Mouse (Mus musculus): ENCODE results near the gene Dst. TPM values are rescaled to one million over a fixed set of nuclear protein-coding genes. Genes with fewer than 3 reads are reported as not detected.

Dst gene
- total and polyA plus RNA-seq, 2 experiments from 2014 or later, result 31.7 to 155 TPM

DNA sequence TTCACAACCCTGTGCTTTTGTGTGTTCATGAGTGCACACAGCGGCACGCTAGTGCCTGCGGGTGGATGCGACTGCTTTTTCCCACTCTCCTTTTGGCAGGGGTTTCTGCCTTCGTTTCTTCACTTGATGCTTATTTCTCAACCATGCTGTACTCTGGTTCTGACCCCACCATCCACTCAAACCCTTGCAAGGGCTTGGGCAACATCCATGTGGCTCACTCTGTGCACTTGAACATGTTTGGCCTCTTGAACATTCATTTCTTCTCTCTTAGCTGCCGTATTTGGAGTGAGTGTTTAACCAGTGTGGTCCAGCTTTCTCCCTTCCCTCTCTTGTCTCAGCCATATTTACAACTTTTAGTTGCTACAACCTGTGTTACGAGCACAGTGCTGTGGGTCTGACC, 236.8 kb downstream of the Dst start:
- H3K9ac ChIP-seq (replicated peaks; ENCODE audit: low read length, poor library complexity, severe bottlenecking), result no peak overlapping the region
- H3K4me1 ChIP-seq (ENCODE audit: insufficient read depth, low read length), result 0 out of 2 replicates have a peak, but pooled peaks cover 2% of the 10 kb centered on the region
- no peak for DNase-seq (ENCODE audit: low spot score)
- WGBS, result 93% methylated on average over 7 of the region's 7 CpGs
- H3K9me3 ChIP-seq (ENCODE audit: low read length), result no peaks in the 10 kb centered on the region
- H3K4me3 ChIP-seq (ENCODE audit: low read depth, low read length), result no peak overlapping the region
- no peaks in the 10 kb centered on the region for H3K36me3 ChIP-seq (ENCODE audit: insufficient read depth, low read length)
- H3K27ac ChIP-seq (ENCODE audit: low read depth, low read length), result no peak overlapping the region
- no peak for ATAC-seq (ENCODE audit: low FRiP score)
- no peak overlapping the region for H3K4me2 ChIP-seq (ENCODE audit: low read depth, low read length, poor library complexity, severe bottlenecking)
- TF ChIP-seq CTCF (IDR thresholded peaks at IDR 0.05), result no peak
- H3K27me3 ChIP-seq (ENCODE audit: insufficient read depth, low read length), result no peaks in the 10 kb centered on the region

DNA sequence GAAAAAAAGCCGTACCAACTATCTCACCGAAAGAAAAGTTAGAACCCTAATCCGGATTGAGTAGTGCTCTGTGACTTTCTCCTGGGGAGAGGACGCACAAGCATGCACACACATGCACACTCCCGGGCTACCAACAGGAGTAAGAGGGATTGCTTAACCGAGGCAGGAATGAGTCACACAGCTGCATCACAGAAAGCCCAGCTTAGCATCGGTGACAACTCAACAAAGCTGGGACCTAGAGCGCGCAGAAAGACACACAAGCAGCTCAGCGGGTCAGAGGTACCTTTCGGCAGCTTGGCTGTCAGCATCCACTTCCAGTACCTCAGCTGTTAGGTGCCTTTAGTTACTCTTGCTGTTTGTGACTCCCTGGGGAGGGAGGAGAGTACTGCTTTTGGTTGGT, 240.0 kb downstream of the Dst start:
- H3K9ac ChIP-seq (replicated peaks; ENCODE audit: low read length, poor library complexity, severe bottlenecking), result no peak overlapping the region
- no peaks in the 10 kb centered on the region for H3K36me3 ChIP-seq (ENCODE audit: insufficient read depth, low read length)
- no peaks in the 10 kb centered on the region for H3K9me3 ChIP-seq (ENCODE audit: low read length)
- TF ChIP-seq CTCF (IDR thresholded peaks at IDR 0.05), result no peak
- H3K27me3 ChIP-seq (ENCODE audit: insufficient read depth, low read length), result no peaks in the 10 kb centered on the region
- no peak overlapping the region for H3K4me3 ChIP-seq (ENCODE audit: low read depth, low read length)
- H3K27ac ChIP-seq (ENCODE audit: low read depth, low read length), result no peak overlapping the region
- H3K4me2 ChIP-seq (ENCODE audit: low read depth, low read length, poor library complexity, severe bottlenecking), result no peak overlapping the region
- 0 out of 2 replicates have a peak, but pooled peaks cover 2% of the 10 kb centered on the region for H3K4me1 ChIP-seq (ENCODE audit: insufficient read depth, low read length)
- WGBS, result 91% methylated on average over 11 of the region's 11 CpGs
- ATAC-seq (ENCODE audit: low FRiP score), result no peak
- DNase-seq (ENCODE audit: low spot score), result no peak

GRCm38 (mm10) chr1:34150416-34151093, 242.5 kb downstream of the Dst start:
- Histone ChIP-seq H3K4me3 (ENCODE audit: low read depth, low read length) (no peak overlapping the region), H3K4me1 (ENCODE audit: insufficient read depth, low read length) (no peaks in the 10 kb centered on the region), H3K9ac (replicated peaks; ENCODE audit: low read length, poor library complexity, severe bottlenecking) (no peak overlapping the region), H3K4me2 (ENCODE audit: low read depth, low read length, poor library complexity, severe bottlenecking) (no peak overlapping the region), H3K36me3 (ENCODE audit: insufficient read depth, low read length) (0 out of 2 replicates have a peak, but pooled peaks cover 3% of the 10 kb centered on the region), H3K27ac (ENCODE audit: low read depth, low read length) (peak overlapping the region; percentile 7; the same call in 1 of the 2 replicates), H3K9me3 (ENCODE audit: low read length) (no peaks in the 10 kb centered on the region), H3K27me3 (ENCODE audit: insufficient read depth, low read length) (no peaks in the 10 kb centered on the region)
- WGBS, result 47% methylated on average over 10 of the region's 10 CpGs
- no peak for TF ChIP-seq CTCF (IDR thresholded peaks at IDR 0.05)
- peak; percentile 41 for DNase-seq (ENCODE audit: low spot score)
- ATAC-seq (ENCODE audit: low FRiP score), result no peak

- no peak for TF ChIP-seq CTCF (IDR thresholded peaks at IDR 0.05)
- Histone ChIP-seq H3K36me3 (ENCODE audit: insufficient read depth, low read length) (0 out of 2 replicates have a peak, but pooled peaks cover 5% of the 10 kb centered on the region), H3K4me2 (ENCODE audit: low read depth, low read length, poor library complexity, severe bottlenecking) (no peak overlapping the region), H3K27me3 (ENCODE audit: insufficient read depth, low read length) (no peaks in the 10 kb centered on the region), H3K4me3 (ENCODE audit: low read depth, low read length) (no peak overlapping the region), H3K4me1 (ENCODE audit: insufficient read depth, low read length) (no peaks in the 10 kb centered on the region), H3K9me3 (ENCODE audit: low read length) (no peaks in the 10 kb centered on the region), H3K27ac (ENCODE audit: low read depth, low read length) (no peak overlapping the region), H3K9ac (replicated peaks; ENCODE audit: low read length, poor library complexity, severe bottlenecking) (no peak overlapping the region)
- DNase-seq (ENCODE audit: low spot score) (no peak), ATAC-seq (ENCODE audit: low FRiP score) (no peak)
- WGBS, result 91% methylated on average over 5 of the region's 5 CpGs
Observed at GRCm38 (mm10) chr1:34152683-34153082, 244.7 kb downstream of the Dst start.

GRCm38 (mm10) chr1:34156058-34156457, 248.0 kb downstream of the Dst start:
- ATAC-seq (ENCODE audit: low FRiP score) (no peak), DNase-seq (ENCODE audit: low spot score) (no peak)
- H3K4me3 ChIP-seq (ENCODE audit: low read depth, low read length), result no peak overlapping the region
- no peak overlapping the region for H3K9ac ChIP-seq (replicated peaks; ENCODE audit: low read length, poor library complexity, severe bottlenecking)
- H3K27ac ChIP-seq (ENCODE audit: low read depth, low read length), result no peak overlapping the region
- 0 out of 2 replicates have a peak, but pooled peaks cover 7% of the 10 kb centered on the region for H3K36me3 ChIP-seq (ENCODE audit: insufficient read depth, low read length)
- no peak overlapping the region for H3K4me2 ChIP-seq (ENCODE audit: low read depth, low read length, poor library complexity, severe bottlenecking)
- no peaks in the 10 kb centered on the region for H3K27me3 ChIP-seq (ENCODE audit: insufficient read depth, low read length)
- H3K4me1 ChIP-seq (ENCODE audit: insufficient read depth, low read length), result no peaks in the 10 kb centered on the region
- no peak for TF ChIP-seq CTCF (IDR thresholded peaks at IDR 0.05)
- WGBS, result 77% methylated on average over 7 of the region's 7 CpGs
- H3K9me3 ChIP-seq (ENCODE audit: low read length), result no peaks in the 10 kb centered on the region

DNA sequence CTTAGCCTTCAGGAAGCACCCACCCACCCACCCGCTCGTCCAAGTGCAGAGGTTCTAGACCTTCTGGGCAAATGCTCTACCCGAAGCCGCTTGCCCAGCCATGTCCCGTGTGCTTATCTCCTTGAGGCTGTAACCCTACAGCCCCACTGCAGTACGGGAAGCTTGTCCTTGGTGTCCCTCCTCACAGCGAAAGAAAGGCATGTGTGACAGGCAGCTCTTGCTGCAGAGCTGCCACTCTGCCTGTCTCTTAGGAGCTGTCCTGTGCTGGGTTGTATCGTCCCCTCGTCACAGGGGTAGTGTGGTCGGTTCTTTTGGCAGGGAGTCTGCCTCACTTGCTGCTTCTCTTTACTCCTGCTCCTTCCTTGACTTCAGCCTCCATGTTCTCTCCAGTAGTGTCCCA, 249.7 kb downstream of the Dst start:
- Histone ChIP-seq H3K9me3 (ENCODE audit: low read length) (no peaks in the 10 kb centered on the region), H3K27ac (ENCODE audit: low read depth, low read length) (no peak overlapping the region)

More for the DNA sequence above, 249.7 kb downstream of the Dst start:
- Histone ChIP-seq H3K4me2 (ENCODE audit: low read depth, low read length, poor library complexity, severe bottlenecking) (no peak overlapping the region), H3K4me1 (ENCODE audit: insufficient read depth, low read length) (no peaks in the 10 kb centered on the region), H3K4me3 (ENCODE audit: low read depth, low read length) (no peak overlapping the region), H3K27me3 (ENCODE audit: insufficient read depth, low read length) (no peaks in the 10 kb centered on the region), H3K9ac (replicated peaks; ENCODE audit: low read length, poor library complexity, severe bottlenecking) (no peak overlapping the region), H3K36me3 (ENCODE audit: insufficient read depth, low read length) (0 out of 2 replicates have a peak, but pooled peaks cover 7% of the 10 kb centered on the region)
- ATAC-seq (ENCODE audit: low FRiP score) (no peak), DNase-seq (ENCODE audit: low spot score) (no peak)
- 95% methylated on average over 10 of the region's 10 CpGs for WGBS
- no peak for TF ChIP-seq CTCF (IDR thresholded peaks at IDR 0.05)

Measured in midbrain, postnatal 0 days (tissue).